Mouse (Mus musculus) limb, embryonic 12.5 days (tissue): ENCODE measurements at regions not wholly inside any gene's neighbourhood (a gene's known extent, or its start where the extent isn't known, plus 50 kb on each side); places are given as distances from the start of the nearest gene placed in this dataset.

ENCODE experiments used
- ATAC-seq: fragments of 200-750 bp; cut with Nextera tagmentation; 2 replicates; pipeline ENCODE4 v1.8.0; 2017; ENCODE audit warnings: low read depth, moderate TSS enrichment; ENCODE audit not compliant: insufficient number of reproducible peaks, insufficient read depth, low FRiP score, low TSS enrichment
- H3K27ac ChIP-seq: fragments of 300-500 bp; sonication (generic); 2 replicates; pipeline ENCODE4 v1.5.1; 2016; ENCODE audit warnings: mild to moderate bottlenecking, moderate library complexity
- H3K27me3 ChIP-seq: fragments of 300-500 bp; sonication (generic); 2 replicates; pipeline ENCODE4 v1.6.1; 2016; ENCODE audit warnings: mild to moderate bottlenecking, moderate library complexity
- H3K36me3 ChIP-seq: fragments of 300-500 bp; sonication (generic); 2 replicates; pipeline ENCODE4 v1.6.1; 2016; ENCODE audit warnings: mild to moderate bottlenecking, moderate library complexity
- H3K4me1 ChIP-seq: fragments of 300-500 bp; sonication (generic); replicated peaks from 2 replicates; pipeline ENCODE4 v1.6.1; 2016
- H3K4me2 ChIP-seq: fragments of 300-500 bp; sonication (generic); 2 replicates; pipeline ENCODE4 v1.6.1; 2016; ENCODE audit warnings: mild to moderate bottlenecking, moderate library complexity
- H3K4me3 ChIP-seq: fragments of 300-500 bp; sonication (generic); replicated peaks from 2 replicates; pipeline ENCODE4 v1.5.1; 2016; ENCODE audit warnings: mild to moderate bottlenecking
- H3K9ac ChIP-seq: fragments of 300-500 bp; sonication (generic); replicated peaks from 2 replicates; pipeline ENCODE4 v1.6.1; 2016; ENCODE audit warnings: mild to moderate bottlenecking, moderate library complexity
- H3K9me3 ChIP-seq: fragments of 300-500 bp; sonication (generic); 2 replicates; pipeline ENCODE4 v1.6.1; 2016; ENCODE audit warnings: mild to moderate bottlenecking, moderate library complexity
- WGBS: fragments of 180-500 bp; shearing (Covaris S2); methylation state at CpG from one replicate; pipeline ENCODE4 v1.1.7; 2016; 5-methylcytosine and 5-hydroxymethylcytosine counted together

- ATAC-seq, result no peak
- Histone ChIP-seq H3K27ac (no peak overlapping the region), H3K9me3 (no peaks in the 10 kb centered on the region), H3K36me3 (no peaks in the 10 kb centered on the region), H3K9ac (no peak overlapping the region), H3K4me2 (no peak overlapping the region), H3K27me3 (no peaks in the 10 kb centered on the region), H3K4me1 (no peaks in the 10 kb centered on the region), H3K4me3 (no peak overlapping the region)
- WGBS, result 56% methylated on average over 6 of the region's 6 CpGs
Measured at GRCm38 (mm10) chr5:52015786-52016185, 174.5 kb downstream of the Dhx15 start.

GRCm38 (mm10) chr5:52010426-52010825 is 179.9 kb downstream of the Dhx15 start:
- no peak overlapping the region for H3K9ac ChIP-seq
- no peaks in the 10 kb centered on the region for H3K9me3 ChIP-seq
- no peak for ATAC-seq
- 96% methylated on average over 7 of the region's 7 CpGs for WGBS
- no peak overlapping the region for H3K27ac ChIP-seq
- no peak overlapping the region for H3K4me2 ChIP-seq
- no peak overlapping the region for H3K4me3 ChIP-seq
- H3K36me3 ChIP-seq, result no peaks in the 10 kb centered on the region
- H3K4me1 ChIP-seq, result peaks cover 3% of the 10 kb centered on the region
- H3K27me3 ChIP-seq, result no peaks in the 10 kb centered on the region

GRCm38 (mm10) chr5:52008942-52009341 is 181.4 kb downstream of the Dhx15 start:
- Histone ChIP-seq H3K4me2 (no peak overlapping the region), H3K9ac (no peak overlapping the region), H3K27me3 (no peaks in the 10 kb centered on the region), H3K27ac (no peak overlapping the region), H3K36me3 (no peaks in the 10 kb centered on the region), H3K4me1 (peaks cover 5% of the 10 kb centered on the region), H3K4me3 (no peak overlapping the region), H3K9me3 (no peaks in the 10 kb centered on the region)
- WGBS, result 84% methylated on average over 3 of the region's 3 CpGs
- no peak for ATAC-seq

GRCm38 (mm10) chr5:52006843-52007242 is 183.5 kb downstream of the Dhx15 start:
- Histone ChIP-seq H3K9me3 (no peaks in the 10 kb centered on the region), H3K4me1 (peaks cover 5% of the 10 kb centered on the region), H3K27me3 (no peaks in the 10 kb centered on the region), H3K4me2 (no peak overlapping the region), H3K9ac (no peak overlapping the region), H3K27ac (no peak overlapping the region), H3K36me3 (no peaks in the 10 kb centered on the region), H3K4me3 (no peak overlapping the region)
- 76% methylated on average over 3 of the region's 3 CpGs for WGBS
- ATAC-seq, result no peak

- peaks cover 6% of the 10 kb centered on the region for H3K4me1 ChIP-seq
- H3K27me3 ChIP-seq, result peaks cover 3% of the 10 kb centered on the region; the same call in 1 of the 2 replicates
- WGBS, result 16% methylated on average over 10 of the region's 10 CpGs
- no peak overlapping the region for H3K27ac ChIP-seq
- H3K4me2 ChIP-seq, result peak overlapping the region; percentile 23
- H3K36me3 ChIP-seq, result no peaks in the 10 kb centered on the region
- H3K9me3 ChIP-seq, result no peaks in the 10 kb centered on the region
- H3K4me3 ChIP-seq, result no peak overlapping the region
- no peak for ATAC-seq
- H3K9ac ChIP-seq, result no peak overlapping the region
Measured at GRCm38 (mm10) chr5:51990847-51991610, 199.3 kb downstream of the Dhx15 start.

- Histone ChIP-seq H3K4me2 (no peak overlapping the region), H3K36me3 (no peaks in the 10 kb centered on the region), H3K9ac (no peak overlapping the region), H3K4me1 (peaks cover 6% of the 10 kb centered on the region), H3K27ac (no peak overlapping the region), H3K9me3 (no peaks in the 10 kb centered on the region), H3K4me3 (no peak overlapping the region), H3K27me3 (peaks cover 3% of the 10 kb centered on the region; the same call in 1 of the 2 replicates)
- no peak for ATAC-seq
- 79% methylated on average over 4 of the region's 4 CpGs for WGBS
Measured at GRCm38 (mm10) chr5:51989396-51989795, 200.9 kb downstream of the Dhx15 start.

- Histone ChIP-seq H3K27me3 (peaks cover 3% of the 10 kb centered on the region; the same call in 1 of the 2 replicates), H3K4me2 (no peak overlapping the region), H3K9me3 (no peaks in the 10 kb centered on the region), H3K36me3 (no peaks in the 10 kb centered on the region), H3K4me1 (peaks cover 6% of the 10 kb centered on the region), H3K9ac (no peak overlapping the region), H3K4me3 (no peak overlapping the region), H3K27ac (no peak overlapping the region)
- WGBS, result 38% methylated on average over 6 of the region's 6 CpGs
- no peak for ATAC-seq
Measured at GRCm38 (mm10) chr5:51988913-51989312, 201.4 kb downstream of the Dhx15 start.

GRCm38 (mm10) chr5:51984966-51985365 is 205.3 kb downstream of the Dhx15 start:
- no peak overlapping the region for H3K4me3 ChIP-seq
- no peak for ATAC-seq
- no peaks in the 10 kb centered on the region for H3K9me3 ChIP-seq
- H3K36me3 ChIP-seq, result no peaks in the 10 kb centered on the region
- H3K9ac ChIP-seq, result no peak overlapping the region
- 91% methylated on average over 6 of the region's 6 CpGs for WGBS
- H3K4me1 ChIP-seq, result no peaks in the 10 kb centered on the region
- H3K27ac ChIP-seq, result no peak overlapping the region
- H3K4me2 ChIP-seq, result no peak overlapping the region
- H3K27me3 ChIP-seq, result no peaks in the 10 kb centered on the region

GRCm38 (mm10) chr5:51982780-51983179 is 207.5 kb downstream of the Dhx15 start:
- Histone ChIP-seq H3K36me3 (no peaks in the 10 kb centered on the region), H3K4me3 (no peak overlapping the region), H3K4me1 (no peaks in the 10 kb centered on the region), H3K27ac (no peak overlapping the region), H3K9ac (no peak overlapping the region), H3K9me3 (no peaks in the 10 kb centered on the region), H3K4me2 (no peak overlapping the region), H3K27me3 (no peaks in the 10 kb centered on the region)
- 85% methylated on average over 7 of the region's 7 CpGs for WGBS
- no peak for ATAC-seq

- Histone ChIP-seq H3K9ac (no peak overlapping the region), H3K4me2 (no peak overlapping the region), H3K27me3 (no peaks in the 10 kb centered on the region), H3K4me3 (no peak overlapping the region), H3K27ac (no peak overlapping the region), H3K9me3 (no peaks in the 10 kb centered on the region), H3K4me1 (no peaks in the 10 kb centered on the region), H3K36me3 (no peaks in the 10 kb centered on the region)
- 83% methylated on average over 5 of the region's 5 CpGs for WGBS
- ATAC-seq, result no peak
Measured at GRCm38 (mm10) chr5:51980901-51981300, 209.4 kb downstream of the Dhx15 start.

- Histone ChIP-seq H3K9me3 (no peaks in the 10 kb centered on the region), H3K9ac (no peak overlapping the region), H3K36me3 (no peaks in the 10 kb centered on the region), H3K27me3 (peaks cover 4% of the 10 kb centered on the region; the same call in 1 of the 2 replicates), H3K4me2 (no peak overlapping the region), H3K4me1 (peaks cover 7% of the 10 kb centered on the region; the same call in 1 of the 2 replicates), H3K4me3 (no peak overlapping the region), H3K27ac (no peak overlapping the region)
- 40% methylated on average over 5 of the region's 5 CpGs for WGBS
- no peak for ATAC-seq
Measured at GRCm38 (mm10) chr5:51952499-51952898, 237.8 kb downstream of the Dhx15 start.

- H3K4me2 ChIP-seq, result no peak overlapping the region
- no peak overlapping the region for H3K27ac ChIP-seq
- ATAC-seq, result no peak
- H3K4me3 ChIP-seq, result no peak overlapping the region
- 84% methylated on average over 5 of the region's 5 CpGs for WGBS
- H3K36me3 ChIP-seq, result no peaks in the 10 kb centered on the region
- no peaks in the 10 kb centered on the region for H3K9me3 ChIP-seq
- H3K27me3 ChIP-seq, result no peaks in the 10 kb centered on the region
- no peak overlapping the region for H3K9ac ChIP-seq
- peaks cover 7% of the 10 kb centered on the region; the same call in 1 of the 2 replicates for H3K4me1 ChIP-seq
Measured at GRCm38 (mm10) chr5:51949996-51950395, 240.3 kb downstream of the Dhx15 start.
